Mouse (Mus musculus): ENCODE data around the gene Hoxa9.

- TF ChIP-seq POLR2A (IDR thresholded peaks at IDR 0.05; ENCODE audit: borderline replicate concordance, low read depth, low read length), result no peak
- TF ChIP-seq CTCF (IDR thresholded peaks at IDR 0.05; ENCODE audit: low read depth, low read length), result no peak
Measured at GRCm38 (mm10) chr6:52268756-52269155, 37.9 kb upstream of the Hoxa9 start.

Measured in bone marrow macrophage, adult 2 months (primary cell).